Mouse (Mus musculus) liver, postnatal 0 days (tissue): ENCODE data around the gene Pglyrp1. TPM values are rescaled to one million over a fixed set of nuclear protein-coding genes. Genes with fewer than 3 reads are reported as not detected.

ENCODE experiments used
- ATAC-seq: fragments of 200-750 bp; cut with Nextera tagmentation; 2 replicates; pipeline ENCODE4 v1.8.0; 2017; ENCODE audit warnings: mild to moderate bottlenecking, moderate library complexity
- DNase-seq: peaks from one replicate; pipeline ENCODE4 v3.0.0-alpha.2; 2016
- H3K27ac ChIP-seq: fragments of 300-500 bp; sonication (generic); 2 replicates; pipeline ENCODE4 v1.5.1; 2014; ENCODE audit warnings: antibody characterized with exemption, moderate library complexity, mild to moderate bottlenecking, low read depth
- H3K27me3 ChIP-seq: fragments of 300-500 bp; sonication (generic); 2 replicates; pipeline ENCODE4 v1.6.1; 2014; ENCODE audit warnings: low read length, control low read depth, mixed read lengths; ENCODE audit not compliant: insufficient read depth
- H3K36me3 ChIP-seq: fragments of 300-500 bp; sonication (generic); replicated peaks from 2 replicates; pipeline ENCODE4 v1.6.1; 2014; ENCODE audit warnings: mild to moderate bottlenecking, control low read depth, low read length, moderate library complexity, mixed read lengths; ENCODE audit not compliant: insufficient read depth
- H3K4me1 ChIP-seq: fragments of 300-500 bp; sonication (generic); 2 replicates; pipeline ENCODE4 v1.6.1; 2014; ENCODE audit warnings: antibody characterized with exemption, mild to moderate bottlenecking, control low read depth; ENCODE audit not compliant: insufficient read depth
- H3K4me2 ChIP-seq: fragments of 300-500 bp; sonication (generic); 2 replicates; pipeline ENCODE4 v1.6.1; 2014; ENCODE audit warnings: low read depth, mild to moderate bottlenecking, low read length, moderate library complexity, mixed read lengths
- H3K4me3 ChIP-seq: fragments of 300-500 bp; sonication (generic); 2 replicates; pipeline ENCODE4 v1.5.1; 2014; ENCODE audit warnings: low read depth, low read length
- H3K9ac ChIP-seq: fragments of 300-500 bp; sonication (generic); replicated peaks from 2 replicates; pipeline ENCODE4 v1.6.1; 2014; ENCODE audit warnings: mild to moderate bottlenecking, moderate library complexity
- H3K9me3 ChIP-seq: fragments of 300-500 bp; sonication (generic); 2 replicates; pipeline ENCODE4 v1.6.1; 2016; ENCODE audit warnings: mild to moderate bottlenecking, control low read depth, low read length, mixed read lengths
- CTCF ChIP-seq: sonication (generic); IDR thresholded peaks from 2 replicates; pipeline ENCODE4 v1.5.1; 2016; ENCODE audit warnings: antibody characterized with exemption, low read depth
- EP300 ChIP-seq: IDR thresholded peaks from 2 replicates; pipeline ENCODE4 v1.6.1; 2016; ENCODE audit warnings: antibody characterized with exemption, low read depth, mild to moderate bottlenecking
- WGBS: fragments of 180-500 bp; shearing (Covaris S2); extraction: QIAGEN DNeasy Blood & Tissue Kit; methylation state at CpG from one replicate; pipeline ENCODE4 v1.1.7; 2014; ENCODE audit not compliant: insufficient replicate concordance; 5-methylcytosine and 5-hydroxymethylcytosine counted together
- polyA plus RNA-seq: library from polyadenylated mRNA; unstranded; fragments of >200 nt; fragmentation: Nextera tagmentation; extraction: Ambion mirVana; gene quantifications from 2 replicates; pipeline ENCODE4 v1.2.1, GENCODE M21; 2015

The Pglyrp1 gene
- polyA plus RNA-seq, 1 experiment from 2014 or later, result 118 TPM

GRCm38 (mm10) chr7:18891872-18892599 lies 20.9 kb downstream of the Pglyrp1 start:
- DNase-seq (peak; percentile 87), ATAC-seq (peak; percentile 78)
- Histone ChIP-seq H3K4me3 (peak overlapping the region; percentile 38; the same call in 1 of the 2 replicates), H3K36me3 (0 out of 2 replicates have a peak, but pooled peaks cover 4% of the 10 kb centered on the region), H3K4me1 (peaks cover 22% of the 10 kb centered on the region), H3K9me3 (no peaks in the 10 kb centered on the region), H3K27ac (no peak overlapping the region), H3K27me3 (peaks cover 14% of the 10 kb centered on the region), H3K4me2 (peak overlapping the region; percentile 79), H3K9ac (0 out of 2 replicates have a peak overlapping the region, but pooled peaks have one; percentile 46)
- 20% methylated on average over 33 of the region's 33 CpGs for WGBS
- no peak for TF ChIP-seq EP300
- peak; percentile 94 for TF ChIP-seq CTCF

- ATAC-seq (peak; percentile 11; the same call in 1 of the 2 replicates), DNase-seq (no peak)
- Histone ChIP-seq H3K9ac (no peak overlapping the region), H3K27me3 (peaks cover 14% of the 10 kb centered on the region), H3K9me3 (no peaks in the 10 kb centered on the region), H3K36me3 (peaks cover 4% of the 10 kb centered on the region; the same call in 1 of the 2 replicates), H3K4me3 (no peak overlapping the region), H3K4me1 (peaks cover 22% of the 10 kb centered on the region), H3K27ac (no peak overlapping the region), H3K4me2 (0 out of 2 replicates have a peak overlapping the region, but pooled peaks have one; percentile 72)
- 39% methylated on average over 26 of the region's 27 CpGs for WGBS
- TF ChIP-seq EP300 (no peak), CTCF (no peak)
Observed at GRCm38 (mm10) chr7:18893009-18893408, 21.9 kb downstream of the Pglyrp1 start.

- H3K27me3 ChIP-seq, result peaks cover 14% of the 10 kb centered on the region
- peak overlapping the region; percentile 72 for H3K4me2 ChIP-seq
- no peak overlapping the region for H3K27ac ChIP-seq
- 8% methylated on average over 37 of the region's 41 CpGs for WGBS
- ATAC-seq, result peak; percentile 53
- H3K9me3 ChIP-seq, result no peaks in the 10 kb centered on the region
- no peak overlapping the region for H3K9ac ChIP-seq
- DNase-seq, result peak; percentile 77
- peak overlapping the region; percentile 35 for H3K4me3 ChIP-seq
- TF ChIP-seq CTCF, result no peak
- TF ChIP-seq EP300, result no peak
- H3K4me1 ChIP-seq, result peaks cover 22% of the 10 kb centered on the region
- peaks cover 4% of the 10 kb centered on the region; the same call in 1 of the 2 replicates for H3K36me3 ChIP-seq
Observed at GRCm38 (mm10) chr7:18893651-18894430, 22.7 kb downstream of the Pglyrp1 start.

- no peak overlapping the region for H3K4me3 ChIP-seq
- no peak for DNase-seq
- no peaks in the 10 kb centered on the region for H3K9me3 ChIP-seq
- peaks cover 22% of the 10 kb centered on the region for H3K4me1 ChIP-seq
- 54% methylated on average over 5 of the region's 5 CpGs for WGBS
- H3K4me2 ChIP-seq, result no peak overlapping the region
- TF ChIP-seq EP300 (no peak), CTCF (peak; percentile 62)
- peaks cover 14% of the 10 kb centered on the region for H3K27me3 ChIP-seq
- no peak for ATAC-seq
- H3K36me3 ChIP-seq, result peaks cover 6% of the 10 kb centered on the region
- no peak overlapping the region for H3K27ac ChIP-seq
- H3K9ac ChIP-seq, result no peak overlapping the region
Observed at GRCm38 (mm10) chr7:18896536-18896935, 25.4 kb downstream of the Pglyrp1 start.

GRCm38 (mm10) chr7:18900513-18900912 lies 29.4 kb downstream of the Pglyrp1 start:
- TF ChIP-seq CTCF (no peak), EP300 (no peak)
- Histone ChIP-seq H3K4me2 (no peak overlapping the region), H3K4me1 (no peaks in the 10 kb centered on the region), H3K27me3 (no peaks in the 10 kb centered on the region), H3K36me3 (peaks cover 6% of the 10 kb centered on the region), H3K9ac (no peak overlapping the region), H3K27ac (no peak overlapping the region), H3K9me3 (no peaks in the 10 kb centered on the region), H3K4me3 (no peak overlapping the region)
- WGBS, result 77% methylated on average over 2 of the region's 2 CpGs
- no peak for DNase-seq
- no peak for ATAC-seq

GRCm38 (mm10) chr7:18902486-18902885 lies 31.4 kb downstream of the Pglyrp1 start:
- ATAC-seq (no peak), DNase-seq (no peak)
- no peak overlapping the region for H3K9ac ChIP-seq
- no peak overlapping the region for H3K27ac ChIP-seq
- H3K36me3 ChIP-seq, result peaks cover 9% of the 10 kb centered on the region
- no peak overlapping the region for H3K4me3 ChIP-seq
- H3K9me3 ChIP-seq, result no peaks in the 10 kb centered on the region
- WGBS, result 62% methylated on average over 3 of the region's 3 CpGs
- H3K4me1 ChIP-seq, result no peaks in the 10 kb centered on the region
- H3K27me3 ChIP-seq, result no peaks in the 10 kb centered on the region
- H3K4me2 ChIP-seq, result no peak overlapping the region
- no peak for TF ChIP-seq EP300
- peak; percentile 27; the same call in 1 of the 2 replicates for TF ChIP-seq CTCF
